Mouse (Mus musculus) stomach, postnatal 0 days (tissue): ENCODE results near the gene Stab1.

Experiments
- CTCF ChIP-seq: IDR thresholded peaks from 2 replicates; pipeline ENCODE4 v1.5.1; 2016; ENCODE audit warnings: antibody characterized with exemption, low read depth, mild to moderate bottlenecking, moderate library complexity
- EP300 ChIP-seq: optimal IDR thresholded peaks from 2 replicates; pipeline ENCODE3; 2016; ENCODE audit warnings: antibody characterized with exemption

DNA sequence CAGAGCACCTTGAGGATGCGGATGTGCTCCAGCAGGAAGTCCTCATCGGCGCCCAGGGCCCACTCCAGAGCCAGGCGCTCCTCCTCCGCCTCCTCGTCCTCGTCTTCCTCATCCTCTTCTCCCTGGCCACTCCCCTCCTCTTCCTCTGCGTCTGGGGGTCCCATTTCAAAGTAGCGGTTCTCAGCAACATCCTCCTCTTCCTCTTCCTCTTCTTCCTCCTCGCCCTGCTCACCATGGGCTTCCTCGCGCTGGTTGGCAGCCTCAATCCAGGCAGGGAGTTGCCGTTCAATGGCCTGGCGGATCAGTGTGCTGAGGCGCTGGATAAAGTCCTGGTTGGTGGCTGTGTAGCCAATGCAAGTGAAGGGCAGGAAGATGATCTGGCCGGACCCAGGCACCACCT lies 8.8 kb upstream of the Stab1 start:
- TF ChIP-seq CTCF (no peak), EP300 (no peak)
